Mouse (Mus musculus) stomach, postnatal 0 days (tissue): ENCODE measurements around the gene Olfr1264.

ENCODE experiments used
- CTCF ChIP-seq: IDR thresholded peaks from 2 replicates; pipeline ENCODE4 v1.5.1; 2016; ENCODE audit warnings: antibody characterized with exemption, low read depth, mild to moderate bottlenecking, moderate library complexity
- EP300 ChIP-seq: optimal IDR thresholded peaks from 2 replicates; pipeline ENCODE3; 2016; ENCODE audit warnings: antibody characterized with exemption

- TF ChIP-seq CTCF (no peak), EP300 (no peak)
Measured at GRCm38 (mm10) chr2:89999845-90000244, 25.5 kb downstream of the Olfr1264 start, which contains the start of gene Olfr1262.
